Mouse (Mus musculus) heart, adult 11 months (tissue): ENCODE measurements around the gene Hs3st4.

Source experiments
- DNase-seq: peaks from one replicate; pipeline ENCODE4 v3.0.0; 2022

Gene Hs3st4

DNA sequence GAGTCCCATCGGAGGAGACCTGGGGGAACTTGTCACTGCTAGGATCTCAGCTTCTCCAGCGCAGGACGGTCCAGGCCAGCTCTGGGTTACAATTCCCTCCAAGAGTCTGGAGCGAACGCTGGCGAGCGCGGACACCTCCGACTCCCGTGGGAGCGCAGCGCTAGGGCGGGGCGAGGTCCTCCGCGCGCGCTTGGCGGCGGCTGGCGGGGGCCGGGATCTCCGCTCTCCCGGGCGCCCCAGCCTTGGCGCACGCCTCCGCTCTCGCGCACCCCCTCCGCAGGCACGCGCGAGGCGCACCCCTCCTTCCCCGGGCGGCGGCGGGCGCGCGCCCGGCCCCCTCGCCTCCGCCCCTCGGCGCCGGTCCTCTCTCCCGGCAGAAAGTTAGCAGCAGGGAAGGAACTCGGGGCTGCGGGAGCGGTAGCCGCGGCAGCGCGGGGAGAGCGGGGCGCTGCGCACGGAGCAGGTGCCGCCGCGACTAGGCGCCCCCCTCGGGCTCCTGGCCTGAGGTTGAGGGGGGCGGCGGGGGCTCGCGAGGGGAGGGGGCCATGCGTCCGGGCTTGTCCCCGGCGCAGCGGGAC lies at the start of gene Hs3st4:
Gene Hs3st4, plus strand, starts transcription at position 409 of the 578 bp plus-strand sequence.
- no peak for DNase-seq

DNA sequence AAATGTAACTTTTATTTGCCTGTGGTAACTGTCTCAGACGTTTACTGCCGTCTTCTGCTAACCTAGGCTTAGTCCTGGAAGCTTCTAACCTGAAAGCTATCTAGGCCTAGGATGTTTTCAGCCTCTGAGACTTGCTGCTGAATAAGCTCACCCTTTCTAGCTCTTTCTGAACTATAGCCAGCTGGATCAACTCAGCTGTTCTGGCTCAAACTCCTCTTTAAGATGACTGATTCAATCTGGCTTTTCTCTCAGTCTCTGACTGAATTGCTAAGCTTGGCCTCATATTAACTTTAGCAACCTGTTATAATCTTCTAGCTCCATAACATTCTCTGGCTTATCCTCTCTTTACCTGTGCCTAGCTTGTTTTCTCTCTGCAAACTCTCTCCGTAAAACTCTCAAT lies 35.8 kb upstream of the Hs3st4 start:
- DNase-seq: no peak

DNA sequence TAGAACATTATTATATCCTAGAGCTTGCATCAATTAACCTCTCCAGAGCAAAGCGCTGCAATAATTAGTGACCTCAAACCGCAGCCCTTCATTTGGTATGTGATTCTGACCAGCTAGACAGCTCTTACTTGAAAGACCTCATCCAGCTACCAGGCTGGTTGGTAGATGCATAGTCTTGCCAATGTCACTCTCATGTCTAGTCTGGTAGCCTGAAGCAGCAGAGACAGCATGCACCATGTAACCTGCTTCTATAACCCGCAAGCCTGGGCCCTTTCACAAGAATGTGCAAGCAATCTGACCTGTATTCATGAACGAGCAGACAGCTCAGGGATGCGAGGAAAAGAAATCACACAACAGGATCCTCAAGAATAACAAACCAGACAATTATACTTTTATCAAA lies 19.6 kb upstream of the Hs3st4 start:
- no peak for DNase-seq

DNA sequence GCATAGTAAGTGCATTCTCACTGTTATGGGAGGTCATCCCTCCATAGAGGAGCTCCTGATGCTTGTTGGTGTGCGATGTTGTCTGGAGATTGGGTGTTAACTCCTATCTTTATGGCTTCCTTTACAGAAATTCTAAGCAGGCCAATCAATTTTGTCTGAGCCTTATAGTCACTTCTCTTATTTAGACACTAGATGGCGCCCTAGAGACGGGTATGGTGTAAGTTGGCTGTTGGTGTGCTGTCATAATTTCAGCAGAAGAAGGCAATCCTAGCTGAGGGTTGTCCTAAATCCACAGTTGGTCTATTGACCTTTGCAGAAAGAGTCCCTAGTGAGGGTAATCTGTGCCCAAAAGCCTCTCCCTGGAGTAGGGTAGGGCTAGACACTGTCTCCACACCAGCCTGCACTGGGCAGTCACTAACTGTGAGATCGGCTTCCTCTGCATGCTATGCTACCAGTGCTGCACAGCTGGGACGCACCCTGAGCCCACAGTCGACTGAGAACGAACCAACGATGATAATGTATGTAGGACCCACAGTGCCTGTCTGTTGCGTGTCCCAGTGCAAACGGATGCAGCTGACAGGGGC lies 18.0 kb upstream of the Hs3st4 start:
- peak; percentile 51 for DNase-seq

DNA sequence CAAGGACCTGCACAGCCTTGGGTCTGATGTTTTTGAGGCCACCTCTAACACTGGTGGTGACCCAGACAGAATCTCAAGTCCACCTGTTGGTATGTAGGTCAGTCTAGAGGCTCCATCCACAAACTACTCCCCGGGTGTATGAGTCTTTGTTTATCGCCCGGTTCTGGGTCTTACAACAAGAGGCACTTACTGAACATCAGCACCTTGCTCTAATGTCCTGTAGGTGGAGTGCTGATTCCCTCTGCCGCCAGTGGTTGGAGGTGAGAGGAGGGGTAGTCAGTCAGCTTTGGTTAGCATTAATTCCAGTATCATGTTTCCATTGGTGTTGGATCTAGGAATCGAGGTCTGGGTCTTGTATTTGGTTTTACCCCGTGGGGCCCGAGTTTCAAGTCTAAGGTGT lies 17.2 kb upstream of the Hs3st4 start:
- no peak for DNase-seq

DNA sequence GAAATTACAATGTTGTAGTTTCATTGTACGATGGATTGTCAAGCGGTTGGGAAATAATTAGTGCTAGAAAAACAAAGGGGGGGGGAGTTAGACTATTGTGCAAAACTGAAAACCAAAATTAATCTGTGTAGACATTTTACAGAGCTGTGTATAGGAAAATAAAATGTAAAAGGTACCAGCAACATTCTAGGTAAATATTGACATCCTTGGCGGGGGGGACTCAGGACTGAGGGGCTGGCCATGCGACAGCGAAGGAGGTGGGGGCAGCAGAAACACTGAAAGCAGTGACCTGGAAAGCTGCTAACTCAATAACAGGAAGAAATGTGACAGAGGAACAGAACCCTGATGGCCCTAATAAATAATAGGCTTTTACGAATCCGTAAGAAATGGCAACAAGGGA lies 7.2 kb upstream of the Hs3st4 start:
- DNase-seq: no peak

DNA sequence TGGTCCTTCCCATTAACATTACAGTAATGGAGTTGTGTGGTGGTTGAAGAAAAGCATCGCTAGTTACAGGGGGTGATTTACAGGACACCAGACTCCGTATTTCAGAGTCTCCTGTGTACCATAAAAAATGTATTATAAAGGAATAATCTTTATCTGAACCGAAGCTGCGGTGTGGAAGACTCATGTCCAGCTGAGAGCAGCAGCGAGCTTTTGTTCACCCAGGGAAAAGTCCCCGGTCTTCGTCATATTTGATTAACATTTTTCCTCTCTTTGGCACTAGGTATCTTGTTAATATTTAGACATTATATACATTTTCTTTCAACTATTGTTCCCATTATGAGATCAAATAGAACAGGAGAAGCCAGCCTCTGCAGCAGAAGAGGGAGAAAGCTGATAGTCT lies 1.2 kb upstream of the Hs3st4 start:
- DNase-seq: no peak

DNA sequence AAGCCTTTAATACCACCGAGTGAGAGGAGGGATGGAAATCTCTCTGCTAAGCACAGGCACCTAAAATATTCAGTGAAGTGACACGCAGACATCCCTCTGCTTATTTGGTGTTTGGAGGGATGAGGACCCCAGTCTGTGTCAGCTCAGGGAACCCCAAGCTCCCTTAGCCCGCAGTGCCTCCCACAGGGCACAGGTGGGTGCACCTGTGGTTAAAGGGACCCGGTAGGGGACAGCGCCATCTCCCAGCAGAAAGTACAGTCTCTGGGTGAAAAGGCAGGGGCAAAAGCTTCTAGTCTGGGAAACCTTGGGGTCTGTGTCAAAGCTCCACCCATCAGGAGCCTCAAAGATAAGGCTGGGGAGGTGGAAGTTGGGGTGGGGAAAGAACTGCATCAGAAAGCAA lies 659 bp upstream of the Hs3st4 start:
- DNase-seq: no peak

DNA sequence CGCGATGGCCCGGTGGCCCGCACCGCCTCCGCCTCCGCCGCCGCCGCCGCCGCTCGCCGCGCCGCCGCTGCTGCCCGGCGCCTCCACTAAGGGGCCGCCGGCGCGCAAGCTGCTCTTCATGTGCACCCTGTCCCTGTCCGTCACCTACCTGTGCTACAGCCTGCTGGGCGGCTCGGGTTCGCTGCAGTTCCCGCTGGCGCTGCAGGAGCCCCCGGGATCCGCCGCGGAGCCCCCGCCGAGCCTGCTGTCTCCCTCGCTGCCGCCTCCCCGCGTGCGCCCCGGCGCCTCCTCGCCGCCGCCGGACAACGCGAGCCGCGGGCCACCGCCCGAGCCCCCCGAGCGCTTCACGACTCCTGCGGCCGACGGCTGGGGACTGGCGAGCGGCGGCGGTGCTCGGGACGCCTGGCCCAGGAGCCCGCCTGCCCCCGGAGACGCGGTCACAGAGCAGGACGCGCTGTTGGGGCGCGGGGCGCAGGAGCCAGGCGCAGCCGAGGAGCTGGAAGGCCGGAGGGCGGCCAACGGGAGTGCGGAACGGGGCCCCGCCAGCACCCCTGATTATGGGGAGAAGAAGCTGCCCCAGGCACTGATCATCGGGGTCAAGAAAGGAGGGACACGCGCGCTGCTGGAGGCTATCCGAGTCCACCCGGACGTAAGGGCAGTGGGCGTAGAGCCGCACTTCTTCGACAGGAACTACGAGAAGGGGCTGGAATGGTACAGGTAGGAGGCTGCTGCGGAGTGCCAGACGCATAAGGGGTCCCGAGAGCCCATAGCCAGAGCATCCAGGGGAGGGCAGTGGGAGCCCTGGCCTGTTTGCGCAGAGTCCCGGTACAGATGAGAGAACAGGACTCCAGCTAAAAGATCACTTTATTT lies 743 bp downstream of the Hs3st4 start:
- DNase-seq: no peak

DNA sequence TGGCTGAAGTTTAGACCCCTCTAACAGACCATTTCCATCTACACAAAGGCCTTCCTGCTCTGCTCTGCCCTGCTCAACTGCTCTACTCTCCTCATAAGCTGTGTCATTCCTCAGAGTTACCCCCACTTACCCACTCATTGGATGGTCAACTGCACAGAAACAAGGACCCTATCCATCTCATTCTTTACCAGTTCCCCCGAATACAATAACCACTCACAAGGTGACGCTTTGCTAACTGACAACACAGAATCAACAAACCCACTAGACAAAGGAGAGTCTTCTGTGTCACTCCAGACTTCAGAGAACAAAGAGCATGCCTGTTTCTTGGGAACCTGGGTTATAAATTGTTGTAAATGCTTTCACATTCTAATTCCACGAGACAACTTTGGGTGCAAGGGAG lies 9.5 kb downstream of the Hs3st4 start:
- no peak for DNase-seq

DNA sequence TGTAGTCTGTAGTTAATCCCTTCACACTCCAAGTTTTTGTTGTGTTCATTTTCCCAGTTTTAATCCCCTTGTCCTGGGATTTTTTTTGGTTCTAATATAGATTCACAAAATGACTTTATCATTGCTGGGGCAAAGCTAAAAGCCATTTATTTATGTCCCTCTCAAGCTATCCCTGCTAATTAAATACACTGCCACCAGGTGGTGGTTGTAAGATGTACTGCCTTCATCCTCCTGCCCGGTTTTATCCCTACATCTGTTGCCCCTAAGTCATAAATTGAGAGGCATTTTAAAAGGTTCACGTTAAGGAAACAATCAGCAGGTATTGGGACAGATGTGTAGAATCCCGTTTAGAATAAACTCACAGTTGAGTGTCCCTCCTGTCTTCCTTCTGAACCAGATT lies 14.6 kb downstream of the Hs3st4 start:
- DNase-seq: no peak

DNA sequence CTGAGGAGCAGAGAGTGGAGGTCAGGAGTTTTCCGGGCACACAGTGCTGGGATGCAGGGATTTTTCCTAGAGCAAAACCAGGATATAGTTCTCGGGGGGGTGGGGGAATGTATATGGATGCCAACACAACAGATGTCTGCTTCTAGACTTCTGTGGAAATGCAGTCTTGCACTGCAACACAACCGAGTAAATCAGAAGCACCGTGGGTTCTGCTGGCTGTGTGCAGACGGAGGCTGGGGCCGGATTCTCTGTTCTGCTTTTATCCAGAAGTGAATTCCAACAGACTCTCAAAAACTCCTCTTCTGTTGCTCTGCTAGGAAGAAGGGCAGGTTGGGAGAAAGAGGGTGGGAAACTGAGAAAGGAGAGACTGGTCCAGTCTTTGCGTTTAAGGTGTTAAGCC lies 15.9 kb downstream of the Hs3st4 start:
- peak; percentile 33 for DNase-seq

DNA sequence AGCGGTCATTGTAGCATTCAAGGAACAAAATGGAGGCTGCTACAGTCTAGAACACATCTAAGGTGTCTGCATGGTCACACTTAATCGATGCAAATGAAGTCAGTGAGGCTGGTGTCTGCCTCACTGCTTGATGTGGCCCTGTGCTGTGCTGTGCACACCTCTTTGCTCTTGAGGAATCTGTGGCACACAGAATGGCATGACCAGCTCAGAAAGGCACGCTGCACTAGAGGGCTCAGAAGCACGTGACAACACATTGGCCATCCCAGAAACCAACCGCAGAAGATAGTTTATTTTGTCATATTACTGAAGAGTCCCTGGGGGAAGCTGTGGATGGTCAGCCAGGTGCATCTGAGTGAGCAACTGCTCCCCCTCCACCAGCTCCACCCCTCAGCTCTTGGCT lies 44.2 kb downstream of the Hs3st4 start:
- peak; percentile 66 for DNase-seq

DNA sequence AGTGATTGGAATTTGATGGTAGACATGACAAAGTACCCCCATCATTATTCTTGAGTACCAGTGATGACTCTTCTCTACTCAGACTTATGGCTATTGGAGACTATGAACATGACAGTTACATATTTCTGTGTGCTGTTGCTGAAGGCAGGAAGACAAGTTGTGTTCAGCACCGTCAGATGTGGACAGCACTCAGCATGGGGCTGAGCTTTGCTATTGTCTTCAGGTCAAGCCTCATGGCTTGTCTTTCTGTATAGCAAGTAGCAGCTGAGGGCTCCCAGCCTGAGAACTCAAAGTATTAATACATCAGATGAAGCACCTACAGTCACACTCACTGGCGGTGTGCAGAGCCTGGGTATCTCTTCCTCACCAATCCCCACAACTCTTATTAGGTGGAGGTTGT lies 49.6 kb downstream of the Hs3st4 start:
- DNase-seq: peak; percentile 31

DNA sequence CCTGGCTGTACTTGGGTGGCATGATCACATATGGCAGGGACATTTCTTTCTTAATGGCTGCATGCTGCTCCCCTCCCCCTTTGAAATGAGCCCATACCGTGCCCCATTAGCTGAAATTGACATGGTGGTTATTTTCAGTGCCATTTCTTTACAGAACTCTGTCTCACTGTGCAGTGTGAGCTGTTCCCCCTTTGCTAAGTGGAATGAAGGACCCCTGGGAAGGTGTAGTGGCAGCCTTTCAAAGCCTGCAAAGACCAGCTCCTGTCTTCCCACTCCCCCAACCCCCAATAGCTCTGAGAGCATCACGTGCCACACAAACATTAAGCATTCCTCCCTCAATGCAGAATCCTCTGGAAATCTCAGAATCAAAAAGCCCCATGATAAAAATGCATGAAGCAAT lies 50.7 kb downstream of the Hs3st4 start:
- DNase-seq: peak; percentile 24

DNA sequence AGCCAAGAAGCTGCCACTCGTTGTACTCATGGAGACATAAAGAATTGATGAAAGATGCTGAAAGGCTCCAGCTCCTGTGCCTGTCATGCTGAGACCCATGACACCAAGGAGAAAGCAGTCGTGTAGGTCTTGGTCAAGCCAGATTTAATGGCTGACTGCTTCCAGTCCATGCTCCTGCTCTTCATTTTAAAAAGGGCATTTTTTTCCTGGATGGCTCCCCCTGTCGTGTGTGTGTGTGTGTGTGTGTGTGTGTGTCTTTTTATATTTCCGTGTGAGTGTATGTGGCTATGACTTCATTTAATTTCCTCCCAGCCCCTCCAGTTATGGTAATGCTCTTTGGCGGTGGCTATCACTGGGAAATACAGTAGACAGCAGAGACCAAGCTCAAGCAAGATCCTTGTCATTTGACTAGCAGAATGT lies 54.6 kb downstream of the Hs3st4 start:
- DNase-seq: peak; percentile 41

DNA sequence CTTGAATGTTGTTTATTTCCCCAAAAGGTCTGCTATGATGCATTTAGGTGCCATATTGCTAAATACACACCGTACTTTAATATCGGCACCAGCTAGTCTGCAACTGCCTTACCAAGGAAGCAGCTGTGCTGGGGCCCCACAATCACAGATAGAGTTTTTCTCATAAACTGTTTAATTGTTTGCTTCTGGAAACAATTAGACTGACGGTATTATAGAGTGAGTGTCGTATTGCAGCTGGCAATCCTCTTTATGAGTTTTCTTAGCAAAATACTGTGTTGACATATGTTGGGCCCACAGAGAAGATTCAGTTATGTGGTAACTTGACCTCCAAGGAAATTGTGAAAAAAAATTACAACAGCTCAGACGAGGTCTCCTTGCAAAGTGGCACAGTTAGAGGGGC lies 56.5 kb downstream of the Hs3st4 start:
- DNase-seq: peak; percentile 10

DNA sequence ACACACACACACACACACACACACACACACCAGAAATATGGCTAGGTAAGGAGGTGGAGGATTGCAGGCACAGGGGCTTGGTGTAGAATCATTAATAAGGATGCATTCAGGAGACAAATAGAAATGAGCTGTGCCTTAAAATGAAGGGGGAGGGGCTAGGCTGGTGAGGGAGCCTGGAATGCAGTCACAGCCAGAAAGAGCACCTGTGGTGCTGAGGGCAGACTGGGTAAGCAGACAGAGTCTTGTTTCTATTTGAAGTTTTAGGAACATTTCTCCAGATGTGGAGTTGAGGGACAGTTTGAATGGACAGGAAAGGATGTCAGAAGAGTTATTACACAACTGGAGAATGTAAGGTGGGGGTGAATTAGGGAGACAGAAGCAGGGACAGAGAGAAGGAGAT lies 64.7 kb downstream of the Hs3st4 start:
- DNase-seq: peak; percentile 21

DNA sequence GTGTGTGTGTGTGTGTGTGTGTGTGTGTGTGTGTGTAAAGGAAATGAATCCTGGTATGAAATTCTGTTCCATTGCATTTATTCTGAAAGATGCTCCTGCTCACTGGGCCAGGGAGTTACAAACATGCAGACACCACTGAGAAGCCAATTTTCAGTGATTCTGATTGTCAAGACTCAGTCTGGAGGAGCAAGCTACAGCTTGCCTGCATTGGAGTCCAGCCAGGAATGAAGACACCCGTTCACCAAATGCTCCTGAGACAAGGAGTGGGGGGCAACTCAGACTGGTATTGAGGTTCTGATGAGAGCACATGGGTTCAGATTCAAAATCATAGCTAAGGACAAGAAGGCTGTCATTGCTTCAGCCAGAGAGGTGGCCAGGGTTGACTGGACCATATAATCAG lies 66.3 kb downstream of the Hs3st4 start:
- no peak for DNase-seq

DNA sequence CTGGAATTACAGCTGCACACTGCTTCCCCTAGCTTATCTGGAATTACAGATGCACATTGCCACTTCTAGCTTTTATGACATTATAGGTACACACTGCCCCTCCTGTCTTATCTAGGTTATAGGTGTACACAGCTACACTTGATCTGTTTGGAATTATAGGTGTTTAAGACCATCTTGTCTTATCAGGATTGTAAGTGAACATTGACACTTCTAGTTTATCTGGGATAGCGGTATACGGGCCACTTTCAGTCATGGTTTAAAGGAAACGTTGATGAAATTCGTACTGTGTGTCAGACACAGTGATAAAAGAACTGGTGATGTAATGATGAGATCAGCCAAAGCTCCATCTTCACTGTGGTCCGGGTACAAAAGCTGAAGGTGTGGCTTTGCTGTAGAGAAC lies 67.8 kb downstream of the Hs3st4 start:
- DNase-seq: no peak

DNA sequence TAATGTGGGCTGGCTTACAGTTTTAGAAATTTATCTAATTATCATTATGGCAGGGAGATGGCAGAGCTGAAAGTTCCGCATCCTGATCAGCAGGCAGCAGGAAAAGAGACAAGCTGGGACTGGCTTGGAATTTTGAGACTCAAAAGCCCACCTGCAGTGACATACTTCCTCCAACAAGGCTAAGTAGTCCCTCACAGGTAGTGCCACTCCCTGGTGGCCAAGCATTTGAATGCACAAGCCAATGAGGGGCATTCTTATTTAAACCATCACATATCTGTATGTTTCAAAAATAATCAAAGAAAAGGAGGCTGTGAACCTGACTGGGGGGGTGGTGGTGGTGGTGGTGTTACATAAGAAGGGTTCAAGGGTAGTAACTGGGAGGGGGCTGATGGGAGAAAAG lies 101.1 kb downstream of the Hs3st4 start:
- DNase-seq: no peak

DNA sequence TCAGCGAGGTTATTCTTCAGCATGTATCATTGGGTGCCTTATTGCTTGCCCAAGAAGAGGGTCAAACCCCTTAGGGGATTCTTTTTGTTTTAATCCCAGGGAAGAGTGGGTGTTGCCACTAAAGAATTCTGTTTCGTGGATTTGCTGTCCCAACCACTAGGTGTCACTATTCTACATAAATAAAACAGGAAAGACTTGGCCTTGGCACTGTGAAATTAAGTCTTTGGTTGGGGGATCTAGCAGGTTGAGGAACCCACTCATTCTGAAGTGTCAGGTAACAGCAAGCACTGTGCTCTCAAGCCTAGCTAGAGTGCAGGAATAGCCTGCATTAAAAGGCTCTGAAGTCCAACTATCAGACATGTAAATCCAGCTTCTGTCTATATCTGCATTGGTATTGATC lies 146.3 kb downstream of the Hs3st4 start:
- no peak for DNase-seq

DNA sequence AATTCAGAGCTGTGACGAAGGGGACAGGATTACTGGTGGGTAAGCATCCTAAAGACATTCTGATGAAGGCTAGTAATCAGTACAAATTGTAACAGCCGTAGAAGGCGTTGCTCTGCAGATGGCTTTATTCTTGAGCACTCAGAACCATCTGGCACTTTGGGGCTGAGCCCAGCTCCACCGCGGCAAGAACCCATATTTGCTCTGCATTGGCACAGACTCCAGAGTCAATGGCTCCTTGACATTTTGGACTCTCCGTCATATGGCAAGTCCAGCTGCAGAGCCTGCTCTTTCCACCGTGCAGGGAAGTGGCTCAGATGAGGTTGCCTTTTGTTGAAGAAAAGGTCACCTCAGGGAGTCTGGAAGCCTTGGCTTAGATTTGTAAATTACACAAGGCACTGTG lies 148.6 kb downstream of the Hs3st4 start:
- DNase-seq: peak; percentile 93

DNA sequence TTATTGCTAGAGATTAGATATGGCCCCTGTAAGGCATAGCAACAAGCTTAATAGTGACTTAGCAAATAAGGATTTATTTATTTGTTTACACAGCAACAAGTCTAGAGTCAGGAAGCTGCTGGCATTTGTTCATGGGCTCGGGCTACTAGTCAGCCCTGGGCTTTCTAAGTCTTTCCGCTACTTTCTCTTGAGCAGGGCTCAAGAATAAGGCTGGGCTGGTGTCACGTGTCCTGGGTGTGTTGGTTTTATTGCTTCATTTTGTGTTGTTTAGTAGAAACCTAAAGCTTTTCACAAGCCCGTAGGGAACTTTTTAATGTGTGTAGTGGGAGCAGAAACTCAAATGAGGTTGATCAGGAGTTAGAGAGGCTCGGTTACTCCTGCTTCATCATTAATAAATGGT lies 153.5 kb downstream of the Hs3st4 start:
- DNase-seq: no peak
